Mouse (Mus musculus): ENCODE results near the gene Gpr182. TPM values are rescaled to one million over a fixed set of nuclear protein-coding genes. Genes with fewer than 3 reads are reported as not detected.

Gpr182 gene
- polyA plus RNA-seq, 1 experiment from 2014 or later, result 0.74 TPM

DNA sequence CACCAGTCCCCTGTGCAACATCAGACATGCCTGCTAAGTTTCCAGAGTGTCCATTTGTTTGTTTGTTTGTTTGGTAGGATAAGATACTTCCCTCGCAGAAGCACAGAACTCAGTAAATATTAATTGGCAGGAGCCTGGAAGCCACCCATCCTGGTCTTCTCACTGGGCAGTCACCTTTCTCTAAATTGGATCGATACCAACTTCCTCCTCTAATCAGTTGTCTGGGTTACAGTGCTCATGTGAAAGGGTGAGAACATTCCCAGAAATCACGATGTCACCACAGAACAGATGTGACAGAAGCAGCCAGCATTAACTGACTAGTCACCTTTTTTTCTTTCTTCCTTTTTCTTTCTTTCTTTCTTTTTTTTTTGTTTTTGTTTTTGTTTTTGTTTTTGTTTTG, 3.7 kb upstream of the Gpr182 start:
- Histone ChIP-seq H3K27me3 (no peaks in the 10 kb centered on the region), H3K4me2 (replicated peaks) (no peak overlapping the region), H3K27ac (replicated peaks) (no peak overlapping the region), H3K9ac (replicated peaks) (no peak overlapping the region), H3K9me3 (no peaks in the 10 kb centered on the region), H3K36me3 (no peaks in the 10 kb centered on the region), H3K4me3 (no peak overlapping the region), H3K4me1 (no peaks in the 10 kb centered on the region)
- no peak for ATAC-seq (replicated peaks)
- 68% methylated on average over 3 of the region's 3 CpGs for WGBS

- Histone ChIP-seq H3K27me3 (no peaks in the 10 kb centered on the region), H3K4me1 (no peaks in the 10 kb centered on the region), H3K4me2 (replicated peaks) (no peak overlapping the region), H3K36me3 (no peaks in the 10 kb centered on the region), H3K27ac (replicated peaks) (no peak overlapping the region), H3K4me3 (no peak overlapping the region), H3K9me3 (no peaks in the 10 kb centered on the region), H3K9ac (replicated peaks) (no peak overlapping the region)
- no peak for ATAC-seq (replicated peaks)
- WGBS, result 76% methylated on average over 6 of the region's 6 CpGs
These were observed 3.1 kb upstream of the Gpr182 start for GRCm38 (mm10) chr10:127754566-127755166.

DNA sequence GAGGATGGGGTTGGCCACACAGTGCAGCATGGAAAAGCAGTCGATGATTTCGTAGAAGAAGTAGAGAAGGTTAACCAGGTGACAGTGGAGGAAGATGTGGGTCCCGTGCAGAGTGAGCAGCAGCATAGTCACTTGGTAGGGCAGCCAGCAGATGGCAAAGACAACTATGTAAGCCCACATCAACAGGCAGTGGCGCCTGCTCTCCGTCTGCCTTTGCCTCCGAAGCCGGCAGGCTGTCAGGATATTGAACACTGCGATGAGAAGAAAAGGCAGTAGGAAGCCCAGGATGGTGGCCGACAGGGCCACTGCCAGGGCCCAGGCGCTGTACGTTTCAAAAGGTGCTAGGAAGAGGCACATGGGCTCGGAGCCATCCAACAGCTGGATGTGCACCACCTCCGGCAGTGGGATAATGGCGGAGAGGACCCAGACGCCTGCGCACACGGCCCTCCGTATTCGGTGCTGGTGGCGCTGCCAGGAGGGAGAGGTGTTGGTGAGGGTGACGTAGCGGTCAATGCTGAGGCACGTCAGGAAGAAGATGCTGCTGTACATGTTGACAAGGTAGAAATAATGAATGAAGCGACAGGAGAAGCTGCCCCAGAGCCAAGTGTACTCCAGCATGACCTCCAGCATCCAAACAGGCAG, 1.3 kb downstream of the Gpr182 start:
- no peaks in the 10 kb centered on the region for H3K27me3 ChIP-seq
- no peak overlapping the region for H3K9ac ChIP-seq (replicated peaks)
- no peaks in the 10 kb centered on the region for H3K4me1 ChIP-seq
- no peak for ATAC-seq (replicated peaks)
- no peaks in the 10 kb centered on the region for H3K9me3 ChIP-seq
- H3K36me3 ChIP-seq, result peaks cover 26% of the 10 kb centered on the region
- peak overlapping the region; percentile 20 for H3K4me3 ChIP-seq
- no peak overlapping the region for H3K27ac ChIP-seq (replicated peaks)
- H3K4me2 ChIP-seq (replicated peaks), result peak overlapping the region; percentile 26
- 58% methylated on average over 24 of the region's 24 CpGs for WGBS

DNA sequence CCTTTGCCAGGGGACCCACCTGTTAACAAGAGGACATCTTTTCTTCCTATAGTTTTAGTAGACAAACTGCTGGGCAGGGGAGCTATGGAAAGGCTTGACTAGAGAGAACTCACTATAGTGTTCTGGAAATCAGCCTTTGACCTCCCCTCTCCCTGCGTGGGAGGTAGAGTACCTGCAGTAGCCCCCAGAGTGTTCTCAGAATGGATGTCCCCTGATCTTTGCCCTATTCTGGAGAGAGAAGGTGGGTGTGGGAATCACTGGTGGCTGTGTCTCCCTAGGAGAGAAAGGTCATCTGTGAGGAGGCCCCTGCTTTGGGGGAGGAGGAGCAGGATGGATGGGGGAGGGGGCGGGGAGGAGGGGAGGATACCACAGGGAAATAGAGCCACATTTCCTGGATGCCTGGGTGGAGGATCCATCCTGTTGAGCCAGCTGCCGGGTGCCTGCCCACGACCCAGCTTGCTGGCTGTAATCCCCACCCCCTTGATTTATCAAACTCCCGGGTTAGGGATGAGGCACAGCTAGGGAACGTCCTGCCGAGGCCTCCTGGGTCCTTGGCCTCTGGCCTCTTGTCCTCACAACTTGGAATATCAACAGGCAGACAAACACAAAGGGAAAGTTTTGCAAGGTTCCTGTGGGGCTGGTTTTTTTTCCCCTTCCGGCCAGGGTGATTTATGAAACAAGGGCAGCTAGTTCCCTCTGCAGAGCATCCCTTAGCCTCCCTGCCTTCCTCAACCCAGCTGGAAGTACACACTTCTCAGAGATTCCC, 2.5 kb downstream of the Gpr182 start:
- Histone ChIP-seq H3K36me3 (peaks cover 37% of the 10 kb centered on the region), H3K9me3 (no peaks in the 10 kb centered on the region), H3K4me2 (replicated peaks) (no peak overlapping the region), H3K9ac (replicated peaks) (no peak overlapping the region), H3K4me1 (no peaks in the 10 kb centered on the region), H3K27me3 (no peaks in the 10 kb centered on the region), H3K27ac (replicated peaks) (no peak overlapping the region), H3K4me3 (no peak overlapping the region)
- ATAC-seq (replicated peaks), result no peak
- 21% methylated on average over 8 of the region's 8 CpGs for WGBS

DNA sequence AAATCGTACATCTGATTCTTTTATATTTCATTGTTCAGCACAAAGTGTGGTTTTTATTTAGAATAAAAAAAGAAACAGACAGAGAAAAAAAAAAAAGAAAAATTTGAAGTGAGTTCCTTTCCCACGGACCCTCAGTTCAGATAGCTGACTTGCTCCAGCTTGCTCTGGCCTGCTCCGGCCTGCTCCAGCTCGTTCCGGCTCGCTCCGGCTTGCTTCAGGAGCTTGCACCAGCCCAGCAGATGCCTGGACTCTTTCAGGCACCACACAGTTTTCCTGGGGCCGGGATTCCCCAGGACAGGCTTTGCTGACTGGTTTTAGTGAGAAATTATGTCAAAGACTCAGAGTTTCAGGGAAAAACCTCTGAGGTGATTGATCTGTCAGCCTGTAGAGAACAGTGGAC, 4.3 kb downstream of the Gpr182 start:
- WGBS, result 93% methylated on average over 8 of the region's 8 CpGs
- Histone ChIP-seq H3K27ac (replicated peaks) (no peak overlapping the region), H3K27me3 (no peaks in the 10 kb centered on the region), H3K4me2 (replicated peaks) (no peak overlapping the region), H3K36me3 (peaks cover 55% of the 10 kb centered on the region), H3K4me3 (no peak overlapping the region), H3K9me3 (no peaks in the 10 kb centered on the region), H3K9ac (replicated peaks) (no peak overlapping the region), H3K4me1 (no peaks in the 10 kb centered on the region)
- no peak for ATAC-seq (replicated peaks)

GRCm38 (mm10) chr10:127745886-127746285, 5.6 kb downstream of the Gpr182 start:
- Histone ChIP-seq H3K4me1 (peaks cover 2% of the 10 kb centered on the region; the same call in 1 of the 2 replicates), H3K4me2 (replicated peaks) (no peak overlapping the region), H3K27ac (replicated peaks) (no peak overlapping the region), H3K9me3 (no peaks in the 10 kb centered on the region), H3K9ac (replicated peaks) (no peak overlapping the region), H3K27me3 (no peaks in the 10 kb centered on the region), H3K4me3 (no peak overlapping the region), H3K36me3 (peaks cover 62% of the 10 kb centered on the region)
- 74% methylated on average over 5 of the region's 5 CpGs for WGBS
- no peak for ATAC-seq (replicated peaks)

DNA sequence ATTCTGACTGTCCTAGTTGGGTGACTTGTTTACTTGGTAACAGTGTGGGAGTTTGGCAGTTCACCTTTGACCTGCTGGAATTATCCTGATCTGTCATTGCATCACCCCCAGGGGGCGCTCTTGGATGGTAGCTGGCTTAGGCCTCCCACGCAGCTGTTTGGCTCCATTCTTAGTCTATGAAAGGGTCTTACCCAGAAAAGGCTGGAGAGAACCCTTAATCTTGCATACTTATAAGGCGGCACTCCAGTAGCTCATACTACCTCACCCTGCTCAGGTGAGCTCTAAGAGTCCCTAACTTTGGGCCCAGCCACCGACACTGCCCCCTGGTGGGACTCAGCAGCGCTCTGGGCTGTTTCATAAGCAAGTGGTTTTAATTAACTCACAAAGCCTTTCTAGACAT, 6.9 kb downstream of the Gpr182 start:
- H3K9ac ChIP-seq (replicated peaks), result no peak overlapping the region
- no peak overlapping the region for H3K4me3 ChIP-seq
- peaks cover 12% of the 10 kb centered on the region for H3K4me1 ChIP-seq
- H3K9me3 ChIP-seq, result no peaks in the 10 kb centered on the region
- H3K36me3 ChIP-seq, result peaks cover 62% of the 10 kb centered on the region
- no peak overlapping the region for H3K27ac ChIP-seq (replicated peaks)
- no peaks in the 10 kb centered on the region for H3K27me3 ChIP-seq
- ATAC-seq (replicated peaks), result no peak
- 69% methylated on average over 5 of the region's 5 CpGs for WGBS
- H3K4me2 ChIP-seq (replicated peaks), result no peak overlapping the region

DNA sequence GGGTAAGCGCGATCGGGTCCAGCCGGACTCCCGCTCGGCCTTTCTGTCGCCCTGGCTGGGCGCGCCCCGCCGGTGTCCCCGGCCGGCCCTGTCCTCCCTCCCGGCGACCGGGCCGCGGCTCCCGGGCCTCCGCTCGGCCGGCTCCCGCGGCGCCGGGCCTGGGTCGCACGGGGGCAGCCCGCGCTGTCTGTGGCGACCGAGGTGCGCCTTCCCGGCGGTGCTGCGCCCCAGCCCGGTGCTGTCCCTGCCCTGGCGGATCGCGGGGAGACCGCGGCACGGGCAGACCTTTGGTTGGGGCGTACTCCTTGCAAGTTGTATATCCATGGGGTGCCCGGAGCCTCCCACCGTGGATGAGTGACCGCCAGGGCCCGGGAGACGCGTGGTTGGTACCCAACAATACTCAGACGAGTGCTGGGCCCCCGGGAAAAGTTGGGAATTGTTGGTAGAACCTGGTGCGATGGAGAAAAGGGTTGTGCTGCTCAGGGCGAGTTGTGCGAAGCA, 11.8 kb downstream of the Gpr182 start:
- Histone ChIP-seq H3K9me3 (no peaks in the 10 kb centered on the region), H3K4me2 (replicated peaks) (peak overlapping the region; percentile 50), H3K27me3 (peaks cover 5% of the 10 kb centered on the region; the same call in 1 of the 2 replicates), H3K36me3 (peaks cover 31% of the 10 kb centered on the region), H3K27ac (replicated peaks) (peak overlapping the region; percentile 76), H3K9ac (replicated peaks) (peak overlapping the region; percentile 85), H3K4me1 (peaks cover 20% of the 10 kb centered on the region), H3K4me3 (peak overlapping the region; percentile 68)
- ATAC-seq (replicated peaks), result peak; percentile 74
- WGBS, result under 1% methylated on average over 54 of the region's 55 CpGs

- H3K9ac ChIP-seq (replicated peaks), result peak within 1 kb of the TSS; percentile 85
- ATAC-seq (replicated peaks), result peak; percentile 81
- H3K4me2 ChIP-seq (replicated peaks), result peak within 1 kb of the TSS; percentile 50
- H3K27ac ChIP-seq (replicated peaks), result peak within 1 kb of the TSS; percentile 76
- peaks cover 20% of the 10 kb centered on the region for H3K4me1 ChIP-seq
- peaks cover 5% of the 10 kb centered on the region; the same call in 1 of the 2 replicates for H3K27me3 ChIP-seq
- H3K4me3 ChIP-seq, result peak within 1 kb of the TSS; percentile 68
- peaks cover 26% of the 10 kb centered on the region for H3K36me3 ChIP-seq
- under 1% methylated on average over 33 of the region's 61 CpGs for WGBS
- no peaks in the 10 kb centered on the region for H3K9me3 ChIP-seq
These were observed 12.4 kb downstream of the Gpr182 start, which contains the start of gene Zbtb39 for GRCm38 (mm10) chr10:127739083-127739660. Zbtb39 (plus strand) TSS chr10:127739538.

DNA sequence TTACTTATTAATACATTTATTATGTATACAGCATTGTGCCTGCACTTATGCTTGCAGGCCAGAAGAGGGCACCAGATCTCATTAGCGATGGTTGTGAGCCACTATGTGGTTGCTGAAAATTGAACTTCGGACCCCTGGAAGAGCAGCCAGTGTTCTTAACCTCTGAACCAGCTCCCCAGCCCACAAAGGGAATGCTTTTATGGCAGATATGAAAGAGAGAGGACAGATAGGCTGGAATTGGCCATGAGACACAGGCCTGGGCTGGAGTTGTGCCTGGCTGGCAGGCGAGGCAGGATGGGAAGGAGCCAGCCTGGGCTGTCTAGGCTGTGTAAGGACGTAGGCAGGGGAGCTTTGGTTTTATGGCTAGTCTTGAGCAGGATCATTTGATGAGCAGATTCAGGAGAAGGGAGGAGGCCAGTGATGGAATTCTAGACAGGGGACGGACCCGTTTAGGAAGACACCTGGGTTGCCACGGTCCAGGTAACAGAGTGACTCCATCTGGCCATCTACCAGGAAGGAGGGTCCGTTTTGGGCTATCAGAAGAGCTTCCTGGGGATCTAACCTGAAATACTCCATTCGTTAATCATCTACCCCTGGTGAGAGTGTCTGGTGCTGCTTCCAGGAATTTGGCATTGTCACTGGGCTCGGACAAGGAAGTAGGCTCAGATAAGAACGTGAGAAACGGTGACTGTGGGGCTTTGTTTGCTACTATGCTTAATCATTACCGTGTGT, 13.2 kb downstream of the Gpr182 start:
- Histone ChIP-seq H3K4me2 (replicated peaks) (no peak overlapping the region; the same call in 1 of the 2 replicates), H3K4me3 (peak overlapping the region; percentile 68; the same call in 1 of the 2 replicates)
- no peak for ATAC-seq (replicated peaks)

DNA sequence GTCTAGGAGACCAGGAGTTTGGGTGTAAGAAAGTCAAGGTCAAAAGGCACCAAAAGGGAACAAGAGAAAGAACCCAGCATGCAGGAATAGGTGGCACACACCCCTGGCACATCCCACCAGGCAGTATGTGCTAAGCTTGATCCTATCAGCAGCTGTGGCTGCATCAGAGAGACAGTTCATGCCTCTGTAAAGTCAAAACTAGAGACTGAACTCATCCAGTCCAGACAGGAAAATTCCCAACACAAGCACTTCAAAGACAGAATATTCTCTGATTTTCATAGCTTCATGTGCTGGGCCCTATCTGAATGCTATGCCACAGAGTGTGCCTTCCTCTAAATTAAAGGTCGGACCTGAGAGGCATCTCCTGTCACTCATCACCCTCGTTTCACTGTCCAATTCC, 14.0 kb downstream of the Gpr182 start:
- Histone ChIP-seq H3K4me3 (no peak overlapping the region), H3K4me2 (replicated peaks) (no peak overlapping the region), H3K4me1 (peaks cover 20% of the 10 kb centered on the region), H3K27ac (replicated peaks) (no peak overlapping the region), H3K9ac (replicated peaks) (no peak overlapping the region), H3K9me3 (no peaks in the 10 kb centered on the region), H3K36me3 (peaks cover 9% of the 10 kb centered on the region), H3K27me3 (peaks cover 11% of the 10 kb centered on the region; the same call in 1 of the 2 replicates)
- no peak for ATAC-seq (replicated peaks)
- 25% methylated on average over 2 of the region's 2 CpGs for WGBS

More for the DNA sequence above, 13.2 kb downstream of the Gpr182 start:
- Histone ChIP-seq H3K27me3 (peaks cover 11% of the 10 kb centered on the region; the same call in 1 of the 2 replicates), H3K9ac (replicated peaks) (no peak overlapping the region), H3K27ac (replicated peaks) (no peak overlapping the region), H3K9me3 (no peaks in the 10 kb centered on the region), H3K4me1 (peaks cover 20% of the 10 kb centered on the region), H3K36me3 (peaks cover 17% of the 10 kb centered on the region)
- 56% methylated on average over 13 of the region's 13 CpGs for WGBS
